8 mouse cellular contexts compared by ENCODE assay signal in the genomic region with DNA sequence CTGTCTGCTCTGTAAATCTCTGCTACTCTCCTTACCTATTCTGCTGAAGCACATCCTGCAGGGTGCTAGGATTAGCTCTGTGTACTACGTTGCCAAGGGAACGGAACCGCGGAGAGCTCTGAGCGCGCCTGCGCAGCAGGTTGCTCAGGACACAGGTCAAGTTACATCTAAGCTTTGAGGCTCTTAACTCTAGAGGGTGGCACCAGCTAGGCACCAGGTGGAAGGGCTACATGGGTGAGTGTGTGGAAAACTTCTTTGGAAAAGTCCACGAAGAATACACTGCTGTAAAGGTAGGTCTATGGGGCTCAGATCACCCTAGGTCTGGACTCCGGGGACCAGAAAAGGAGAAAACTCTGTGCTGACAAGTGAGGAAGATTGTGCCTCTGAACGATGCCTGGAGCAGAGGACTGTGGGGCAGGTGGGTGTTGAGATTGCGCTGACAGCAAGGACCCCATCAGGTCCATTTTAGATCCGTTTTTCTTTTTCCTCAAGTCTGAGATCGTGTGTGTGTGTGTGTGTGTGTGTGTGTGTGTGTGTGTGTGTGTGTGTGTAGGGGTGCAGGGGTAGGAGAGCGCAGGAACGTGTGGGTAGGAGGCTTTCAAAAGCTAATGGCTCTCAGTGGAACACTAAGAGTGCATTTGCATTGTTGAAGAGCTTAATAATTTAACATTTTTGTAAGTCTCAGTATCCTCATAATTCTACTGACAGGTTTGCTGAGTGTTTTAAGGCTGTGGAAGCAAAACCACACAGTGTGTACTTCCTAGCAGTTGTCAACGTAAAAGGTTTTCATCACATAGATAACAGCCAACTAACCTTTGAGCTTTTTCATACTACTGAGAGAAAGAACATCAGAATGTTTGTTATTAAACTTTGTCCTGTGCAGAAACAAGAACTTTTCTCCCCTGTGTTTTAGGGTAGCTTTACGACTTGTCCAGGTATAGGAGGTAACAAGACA. TPM values are rescaled to one million over a fixed set of nuclear protein-coding genes. Genes with fewer than 3 reads are reported as not detected.
DNase-seq lines count a peak whose midpoint lies in the region; ATAC-seq lines count a peak whose summit lies in the region.

No protein-coding gene starts in this region.

- WGBS in heart, embryonic 13.5 days = 16% methylated on average over 17 of the region's 17 CpGs
- 20% methylated on average over 17 of the region's 17 CpGs for WGBS in kidney, embryonic 16.5 days
- 22% methylated on average over 17 of the region's 17 CpGs for WGBS in liver, embryonic 11.5 days

- peak overlapping the region; percentile 66 for H3K4me2 ChIP-seq in heart, embryonic 13.5 days
- H3K4me2 ChIP-seq in kidney, embryonic 16.5 days (replicated peaks; ENCODE audit: low read depth, low read length) = peak overlapping the region; percentile 37
- H3K4me2 ChIP-seq in liver, embryonic 11.5 days = peak overlapping the region; percentile 26

- DNase-seq in adrenal gland, postnatal 10 days = peak; percentile 5
- DNase-seq in adrenal gland, adult 8-10 months = no peak
- peak; percentile 5 to 9 for DNase-seq in cerebellum, postnatal 10 days
- DNase-seq in liver, embryonic 11.5 days (ENCODE audit: low spot score) = no peak
- DNase-seq in naive thymus-derived CD4-positive, alpha-beta T cell, adult 2 months (ENCODE audit: low read depth) = peak; percentile 90
- peak; percentile 33 for DNase-seq in testis, postnatal 14 days (ENCODE audit: low spot score)

- H3K9ac ChIP-seq in heart, embryonic 13.5 days = no peak overlapping the region
- no peak overlapping the region for H3K9ac ChIP-seq in kidney, embryonic 16.5 days (replicated peaks; ENCODE audit: low read length)
- H3K9ac ChIP-seq in liver, embryonic 11.5 days (ENCODE audit: low read depth, low read length) = no peak overlapping the region

- H3K27ac ChIP-seq in heart, embryonic 13.5 days (replicated peaks) = no peak overlapping the region
- no peak overlapping the region for H3K27ac ChIP-seq in kidney, embryonic 16.5 days (ENCODE audit: low read length)
- no peak overlapping the region for H3K27ac ChIP-seq in liver, embryonic 11.5 days (ENCODE audit: low read depth, low read length)

- ATAC-seq in heart, embryonic 13.5 days (ENCODE audit: extremely low read depth, insufficient number of reproducible peaks, low FRiP score, low TSS enrichment) = no peak; the same call in 1 of the 2 replicates
- ATAC-seq in kidney, embryonic 16.5 days (ENCODE audit: low FRiP score, low TSS enrichment) = peak; percentile 98
- peak; percentile 79 for ATAC-seq in liver, embryonic 11.5 days (replicated peaks; ENCODE audit: low FRiP score)

- no peaks in the 10 kb centered on the region for H3K9me3 ChIP-seq in heart, embryonic 13.5 days
- H3K9me3 ChIP-seq in kidney, embryonic 16.5 days (ENCODE audit: low read length) = no peaks in the 10 kb centered on the region
- H3K9me3 ChIP-seq in liver, embryonic 11.5 days (ENCODE audit: control insufficient read depth, low read length) = no peaks in the 10 kb centered on the region

- peak overlapping the region; percentile 37 for H3K4me3 ChIP-seq in heart, embryonic 13.5 days
- peak overlapping the region; percentile 7 for H3K4me3 ChIP-seq in kidney, embryonic 16.5 days (ENCODE audit: low read length)
- no peak overlapping the region for H3K4me3 ChIP-seq in liver, embryonic 11.5 days (ENCODE audit: low read depth, low read length)

- H3K4me1 ChIP-seq in heart, embryonic 13.5 days = peaks cover 9% of the 10 kb centered on the region
- H3K4me1 ChIP-seq in kidney, embryonic 16.5 days (ENCODE audit: insufficient read depth, low read length) = no peaks in the 10 kb centered on the region
- H3K4me1 ChIP-seq in liver, embryonic 11.5 days (replicated peaks; ENCODE audit: control insufficient read depth, insufficient read depth, low read length) = no peaks in the 10 kb centered on the region

- H3K36me3 ChIP-seq in heart, embryonic 13.5 days = no peaks in the 10 kb centered on the region
- H3K36me3 ChIP-seq in kidney, embryonic 16.5 days (ENCODE audit: insufficient read depth, low read length) = no peaks in the 10 kb centered on the region
- H3K36me3 ChIP-seq in liver, embryonic 11.5 days (ENCODE audit: control insufficient read depth, insufficient read depth, low read length) = no peaks in the 10 kb centered on the region

- no peaks in the 10 kb centered on the region; the same call in 1 of the 2 replicates for H3K27me3 ChIP-seq in heart, embryonic 13.5 days (replicated peaks)
- no peaks in the 10 kb centered on the region for H3K27me3 ChIP-seq in kidney, embryonic 16.5 days (ENCODE audit: insufficient read depth, low read length)
- H3K27me3 ChIP-seq in liver, embryonic 11.5 days (replicated peaks; ENCODE audit: control insufficient read depth, insufficient read depth, low read length) = no peaks in the 10 kb centered on the region

RNA-seq across cellular contexts. Expression of gene Pifo, which starts 12.8 kb away (rescaled TPM):
- total RNA-seq in adrenal gland, postnatal 10 days (2021) = not detected
- total RNA-seq in adrenal gland, adult 8-10 months (2022) = not detected
- polyA plus RNA-seq in heart, embryonic 13.5 days (2015; fragmentation: Nextera tagmentation; extraction: Ambion mirVana) = 0.17 TPM in 1 of 2 replicates, not detected in the other
- polyA plus RNA-seq in kidney, embryonic 16.5 days (2015; fragmentation: Nextera tagmentation; extraction: Ambion mirVana) = 0.24 and 0.33 TPM in 2 replicates
- polyA plus RNA-seq in liver, embryonic 11.5 days (2014; fragmentation: Nextera tagmentation; extraction: Ambion mirVana) = not detected in 2 replicates

RNA-seq across cellular contexts. Expression of gene Ovgp1, which starts 28.2 kb away (rescaled TPM):
- total RNA-seq in adrenal gland, postnatal 10 days (2021) = 1 to 10 TPM in 1 of 2 experiments, under 1 TPM in 1; 0.75 to 2.8 TPM
- 1 to 10 TPM in 3 of 4 experiments, under 1 TPM in 1; 0.93 to 2.4 (median 1.6) TPM for total RNA-seq in adrenal gland, adult 8-10 months (2022)
- 1.4 and 1.7 TPM in 2 replicates for polyA plus RNA-seq in heart, embryonic 13.5 days (2015; fragmentation: Nextera tagmentation; extraction: Ambion mirVana)
- 1.3 and 1.7 TPM in 2 replicates for polyA plus RNA-seq in kidney, embryonic 16.5 days (2015; fragmentation: Nextera tagmentation; extraction: Ambion mirVana)
- polyA plus RNA-seq in liver, embryonic 11.5 days (2014; fragmentation: Nextera tagmentation; extraction: Ambion mirVana) = 1.0 and 1.7 TPM in 2 replicates

RNA-seq across cellular contexts. Expression of gene Chil5, which starts 30.9 kb away (rescaled TPM):
- total RNA-seq in adrenal gland, postnatal 10 days (2021) = not detected
- not detected for total RNA-seq in adrenal gland, adult 8-10 months (2022)
- 0.31 and 0.35 TPM in 2 replicates for polyA plus RNA-seq in heart, embryonic 13.5 days (2015; fragmentation: Nextera tagmentation; extraction: Ambion mirVana)
- polyA plus RNA-seq in kidney, embryonic 16.5 days (2015; fragmentation: Nextera tagmentation; extraction: Ambion mirVana) = not detected in 2 replicates
- polyA plus RNA-seq in liver, embryonic 11.5 days (2014; fragmentation: Nextera tagmentation; extraction: Ambion mirVana) = not detected in 2 replicates

RNA-seq across cellular contexts. Expression of gene Atp5f1, which starts 41.8 kb away (rescaled TPM):
- total RNA-seq in adrenal gland, postnatal 10 days (2021) = 100 to 1,000 TPM; 533 to 569 TPM
- total RNA-seq in adrenal gland, adult 8-10 months (2022) = 100 to 1,000 TPM; 224 to 294 (median 271) TPM
- polyA plus RNA-seq in heart, embryonic 13.5 days (2015; fragmentation: Nextera tagmentation; extraction: Ambion mirVana) = 683 and 787 TPM in 2 replicates
- polyA plus RNA-seq in kidney, embryonic 16.5 days (2015; fragmentation: Nextera tagmentation; extraction: Ambion mirVana) = 535 and 587 TPM in 2 replicates
- polyA plus RNA-seq in liver, embryonic 11.5 days (2014; fragmentation: Nextera tagmentation; extraction: Ambion mirVana) = 499 and 512 TPM in 2 replicates

RNA-seq across cellular contexts. Expression of gene Wdr77, which starts 42.5 kb away (rescaled TPM):
- 10 to 100 TPM; 59.0 to 60.8 TPM for total RNA-seq in adrenal gland, postnatal 10 days (2021)
- total RNA-seq in adrenal gland, adult 8-10 months (2022) = 10 to 100 TPM; 64.5 to 75.9 (median 73.4) TPM
- 87.2 and 95.2 TPM in 2 replicates for polyA plus RNA-seq in heart, embryonic 13.5 days (2015; fragmentation: Nextera tagmentation; extraction: Ambion mirVana)
- polyA plus RNA-seq in kidney, embryonic 16.5 days (2015; fragmentation: Nextera tagmentation; extraction: Ambion mirVana) = 157 and 161 TPM in 2 replicates
- polyA plus RNA-seq in liver, embryonic 11.5 days (2014; fragmentation: Nextera tagmentation; extraction: Ambion mirVana) = 154 and 167 TPM in 2 replicates

Comparison
In these comparisons a context has a peak if more than half of its experiments do, and no peak if none do; other contexts are left out.
1. DNase-seq: peak in adrenal gland, postnatal 10 days (single experiment), cerebellum, postnatal 10 days (2 of 2), naive thymus-derived CD4-positive, alpha-beta T cell, adult 2 months (single experiment) and testis, postnatal 14 days (single experiment); none in adrenal gland, adult 8-10 months (single experiment) and liver, embryonic 11.5 days (single experiment).
2. Peak in every context shown above with its lines, with median percentiles within 50 percentile points of each other: H3K4me2 ChIP-seq.